Mouse (Mus musculus): ENCODE measurements around the gene Epm2aip1. TPM values are rescaled to one million over a fixed set of nuclear protein-coding genes. Genes with fewer than 3 reads are reported as not detected.

Gene Epm2aip1
- total RNA-seq, 1 experiment: 9.6 TPM

DNA sequence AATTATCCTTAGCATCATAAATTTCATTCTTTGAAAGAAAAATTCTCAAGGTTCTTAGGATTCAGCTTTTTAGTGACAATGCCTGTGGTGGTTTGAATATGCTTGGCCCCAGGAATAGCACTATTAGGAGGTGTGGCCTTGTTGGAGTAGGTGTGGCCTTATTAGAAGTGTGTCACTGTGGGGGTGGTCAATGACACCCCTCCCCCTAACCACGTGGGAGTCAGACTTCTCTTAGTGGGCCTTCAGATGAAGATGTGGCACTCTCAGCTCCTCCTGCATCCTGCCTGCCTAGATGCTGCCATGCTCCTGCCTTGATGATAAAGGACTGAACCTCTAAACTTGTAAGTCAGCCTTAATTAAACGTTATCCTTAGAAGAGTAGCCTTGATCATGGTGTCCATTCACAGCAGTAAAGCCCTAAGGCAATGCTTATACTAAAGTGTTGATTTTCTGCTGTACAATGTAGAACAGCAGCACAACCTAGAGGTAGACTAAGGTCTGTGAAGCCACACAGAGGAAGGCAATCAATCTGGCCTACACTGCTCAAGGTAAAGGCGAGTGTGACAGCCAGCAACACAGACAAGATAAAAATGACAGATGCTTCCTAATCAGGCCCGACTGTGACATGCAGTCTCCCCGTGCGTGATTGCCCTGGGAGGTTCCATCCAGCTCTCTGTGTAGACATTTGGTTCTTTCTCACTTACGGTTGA is 19.4 kb upstream of the Epm2aip1 start:
- H3K9me3 ChIP-seq (ENCODE audit: control insufficient read depth, insufficient read depth, low read depth, low read length): no peaks in the 10 kb centered on the region
- TF ChIP-seq CHD2 (IDR thresholded peaks at IDR 0.05; ENCODE audit: low read depth, low read length): no peak
- no peak for TF ChIP-seq ZC3H11A (IDR thresholded peaks at IDR 0.05; ENCODE audit: borderline replicate concordance, low read depth, low read length)
- no peak for TF ChIP-seq MAFK (IDR thresholded peaks at IDR 0.05; ENCODE audit: insufficient read depth, low read depth, low read length)
- TF ChIP-seq HCFC1 (IDR thresholded peaks at IDR 0.05; ENCODE audit: borderline replicate concordance, insufficient read depth, low read length): no peak
- no peak for TF ChIP-seq ZNF384 (IDR thresholded peaks at IDR 0.05; ENCODE audit: low read depth, low read length)
- no peak overlapping the region for H3K9ac ChIP-seq (ENCODE audit: insufficient read depth, low read depth, low read length, poor library complexity, severe bottlenecking)
- no peaks in the 10 kb centered on the region for H3K4me1 ChIP-seq (ENCODE audit: control insufficient read depth in 2 of 2, insufficient read depth in 2 of 2, low read length in 2 of 2, poor library complexity in 1 of 2)
- H3K4me3 ChIP-seq (ENCODE audit: insufficient read depth in 1 of 2, low read depth in 1 of 2, low read length in 2 of 2, poor library complexity in 1 of 2, severe bottlenecking in 1 of 2): no peak overlapping the region
- H3K36me3 ChIP-seq (ENCODE audit: control insufficient read depth, insufficient read depth, low read length, poor library complexity, severe bottlenecking): peaks cover 29% of the 10 kb centered on the region
- H3K27ac ChIP-seq (ENCODE audit: insufficient read depth, low read depth, low read length, poor library complexity, severe bottlenecking): no peak overlapping the region
- DNase-seq (ENCODE audit: low read depth, low spot score): no peak
- in situ Hi-C loops (cut with MboI; ENCODE audit: low sequenced_read_pairs in 2 of 2, unreplicated experiment in 2 of 2): no loop called here

DNA sequence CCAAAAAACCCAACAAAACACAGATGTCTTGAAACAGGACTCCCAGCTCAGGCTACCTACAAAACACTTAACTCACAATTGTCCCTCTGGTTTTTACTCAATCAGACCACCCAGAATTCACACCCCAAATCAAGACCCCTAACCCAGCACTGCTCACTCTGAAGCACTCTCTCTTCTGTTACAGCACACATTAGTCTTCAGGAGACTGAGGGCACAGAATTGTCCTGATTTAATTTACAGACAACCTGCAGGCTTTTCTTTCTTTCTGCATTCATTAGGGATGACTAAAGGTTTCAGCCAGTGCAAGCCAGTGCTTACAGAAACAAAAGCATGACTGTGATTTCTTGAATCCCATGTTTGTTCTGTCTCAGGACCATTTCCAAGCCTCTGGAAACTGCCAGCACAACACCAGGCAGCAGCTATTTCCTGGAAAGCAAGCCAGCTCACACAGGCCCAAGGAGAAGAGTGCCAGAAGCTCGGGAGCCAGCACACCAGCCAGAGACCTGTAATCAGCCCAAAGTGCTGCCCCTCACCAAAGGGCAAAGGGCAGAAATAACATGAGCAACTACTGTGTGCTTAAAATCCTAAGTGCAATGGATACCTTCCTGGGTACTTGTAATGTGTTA is 11.3 kb upstream of the Epm2aip1 start:
- Histone ChIP-seq H3K36me3 (ENCODE audit: control insufficient read depth, insufficient read depth, low read length, poor library complexity, severe bottlenecking) (peaks cover 13% of the 10 kb centered on the region), H3K27ac (ENCODE audit: insufficient read depth, low read depth, low read length, poor library complexity, severe bottlenecking) (no peak overlapping the region), H3K9me3 (ENCODE audit: control insufficient read depth, insufficient read depth, low read depth, low read length) (no peaks in the 10 kb centered on the region), H3K4me3 (ENCODE audit: insufficient read depth in 1 of 2, low read depth in 1 of 2, low read length in 2 of 2, poor library complexity in 1 of 2, severe bottlenecking in 1 of 2) (no peak overlapping the region), H3K9ac (ENCODE audit: insufficient read depth, low read depth, low read length, poor library complexity, severe bottlenecking) (no peak overlapping the region), H3K4me1 (ENCODE audit: control insufficient read depth in 2 of 2, insufficient read depth in 2 of 2, low read length in 2 of 2, poor library complexity in 1 of 2) (no peaks in the 10 kb centered on the region)
- no peak for DNase-seq (ENCODE audit: low read depth, low spot score)
- TF ChIP-seq ZNF384 (IDR thresholded peaks at IDR 0.05; ENCODE audit: low read depth, low read length) (no peak), MAFK (IDR thresholded peaks at IDR 0.05; ENCODE audit: insufficient read depth, low read depth, low read length) (no peak), CHD2 (IDR thresholded peaks at IDR 0.05; ENCODE audit: low read depth, low read length) (no peak), HCFC1 (IDR thresholded peaks at IDR 0.05; ENCODE audit: borderline replicate concordance, insufficient read depth, low read length) (no peak), ZC3H11A (IDR thresholded peaks at IDR 0.05; ENCODE audit: borderline replicate concordance, low read depth, low read length) (no peak)
- in situ Hi-C loops (cut with MboI; ENCODE audit: low sequenced_read_pairs in 2 of 2, unreplicated experiment in 2 of 2): no loop called here

DNA sequence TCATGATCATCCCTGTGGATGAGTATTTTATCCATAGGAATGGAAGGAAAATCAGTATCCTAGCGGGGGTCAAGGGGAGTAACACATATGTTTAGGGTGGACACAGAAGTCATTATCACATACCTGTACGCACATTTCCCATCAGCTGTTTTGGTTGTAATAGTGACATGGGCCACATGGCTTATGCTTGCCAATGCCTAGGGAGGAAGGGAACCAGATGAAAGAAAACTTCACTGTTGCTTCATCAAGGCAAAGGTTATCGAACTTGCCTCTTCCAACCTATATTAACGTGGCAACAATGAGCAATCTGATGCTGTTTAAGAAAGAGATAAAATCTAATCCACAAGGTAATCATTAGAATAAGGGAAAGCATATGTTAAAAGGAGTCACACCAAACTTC is 10.4 kb upstream of the Epm2aip1 start:
- TF ChIP-seq ZNF384 (IDR thresholded peaks at IDR 0.05; ENCODE audit: low read depth, low read length) (no peak), ZC3H11A (IDR thresholded peaks at IDR 0.05; ENCODE audit: borderline replicate concordance, low read depth, low read length) (no peak), HCFC1 (IDR thresholded peaks at IDR 0.05; ENCODE audit: borderline replicate concordance, insufficient read depth, low read length) (no peak), MAFK (IDR thresholded peaks at IDR 0.05; ENCODE audit: insufficient read depth, low read depth, low read length) (no peak), CHD2 (IDR thresholded peaks at IDR 0.05; ENCODE audit: low read depth, low read length) (no peak)
- H3K36me3 ChIP-seq (ENCODE audit: control insufficient read depth, insufficient read depth, low read length, poor library complexity, severe bottlenecking): peaks cover 11% of the 10 kb centered on the region
- no peak overlapping the region for H3K4me3 ChIP-seq (ENCODE audit: insufficient read depth in 1 of 2, low read depth in 1 of 2, low read length in 2 of 2, poor library complexity in 1 of 2, severe bottlenecking in 1 of 2)
- in situ Hi-C loops (cut with MboI; ENCODE audit: low sequenced_read_pairs in 2 of 2, unreplicated experiment in 2 of 2): no loop called here
- H3K9ac ChIP-seq (ENCODE audit: insufficient read depth, low read depth, low read length, poor library complexity, severe bottlenecking): no peak overlapping the region
- H3K27ac ChIP-seq (ENCODE audit: insufficient read depth, low read depth, low read length, poor library complexity, severe bottlenecking): no peak overlapping the region
- no peak for DNase-seq (ENCODE audit: low read depth, low spot score)
- no peaks in the 10 kb centered on the region for H3K4me1 ChIP-seq (ENCODE audit: control insufficient read depth in 2 of 2, insufficient read depth in 2 of 2, low read length in 2 of 2, poor library complexity in 1 of 2)
- no peaks in the 10 kb centered on the region for H3K9me3 ChIP-seq (ENCODE audit: control insufficient read depth, insufficient read depth, low read depth, low read length)

DNA sequence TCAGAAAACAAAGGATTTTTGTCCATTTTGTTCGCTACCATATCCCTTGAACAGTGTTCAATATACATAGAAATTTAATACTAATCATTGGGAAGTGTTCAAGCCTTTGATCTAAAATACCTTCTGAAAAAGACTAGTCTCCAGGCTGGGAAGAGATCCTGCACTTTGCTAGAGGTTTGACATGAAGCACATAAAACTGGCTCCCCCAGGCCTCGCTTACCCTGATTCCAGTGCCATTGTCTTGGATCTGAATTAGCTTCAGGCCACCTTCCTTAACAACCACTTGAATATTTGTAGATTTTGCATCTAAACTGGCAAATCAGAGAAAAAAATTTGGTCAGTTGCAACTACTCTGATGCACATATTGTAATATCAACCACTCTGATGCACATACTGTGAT is 3.7 kb upstream of the Epm2aip1 start:
- Histone ChIP-seq H3K9ac (ENCODE audit: insufficient read depth, low read depth, low read length, poor library complexity, severe bottlenecking) (no peak overlapping the region), H3K4me1 (ENCODE audit: control insufficient read depth in 2 of 2, insufficient read depth in 2 of 2, low read length in 2 of 2, poor library complexity in 1 of 2) (peaks cover 0 to 4% of the 10 kb centered on the region in 2 experiments; a peak in 1 of 4 replicates), H3K36me3 (ENCODE audit: control insufficient read depth, insufficient read depth, low read length, poor library complexity, severe bottlenecking) (peaks cover 9% of the 10 kb centered on the region), H3K4me3 (ENCODE audit: insufficient read depth in 1 of 2, low read depth in 1 of 2, low read length in 2 of 2, poor library complexity in 1 of 2, severe bottlenecking in 1 of 2) (no peak overlapping the region), H3K27ac (ENCODE audit: insufficient read depth, low read depth, low read length, poor library complexity, severe bottlenecking) (no peak overlapping the region), H3K9me3 (ENCODE audit: control insufficient read depth, insufficient read depth, low read depth, low read length) (no peaks in the 10 kb centered on the region)
- TF ChIP-seq ZC3H11A (IDR thresholded peaks at IDR 0.05; ENCODE audit: borderline replicate concordance, low read depth, low read length) (no peak), ZNF384 (IDR thresholded peaks at IDR 0.05; ENCODE audit: low read depth, low read length) (no peak), HCFC1 (IDR thresholded peaks at IDR 0.05; ENCODE audit: borderline replicate concordance, insufficient read depth, low read length) (no peak), CHD2 (IDR thresholded peaks at IDR 0.05; ENCODE audit: low read depth, low read length) (no peak), MAFK (IDR thresholded peaks at IDR 0.05; ENCODE audit: insufficient read depth, low read depth, low read length) (no peak)
- no peak for DNase-seq (ENCODE audit: low read depth, low spot score)
- in situ Hi-C loops (cut with MboI; ENCODE audit: low sequenced_read_pairs in 2 of 2, unreplicated experiment in 2 of 2): no loop called here

All from ES-E14 (cell line).